In the genomic region with DNA sequence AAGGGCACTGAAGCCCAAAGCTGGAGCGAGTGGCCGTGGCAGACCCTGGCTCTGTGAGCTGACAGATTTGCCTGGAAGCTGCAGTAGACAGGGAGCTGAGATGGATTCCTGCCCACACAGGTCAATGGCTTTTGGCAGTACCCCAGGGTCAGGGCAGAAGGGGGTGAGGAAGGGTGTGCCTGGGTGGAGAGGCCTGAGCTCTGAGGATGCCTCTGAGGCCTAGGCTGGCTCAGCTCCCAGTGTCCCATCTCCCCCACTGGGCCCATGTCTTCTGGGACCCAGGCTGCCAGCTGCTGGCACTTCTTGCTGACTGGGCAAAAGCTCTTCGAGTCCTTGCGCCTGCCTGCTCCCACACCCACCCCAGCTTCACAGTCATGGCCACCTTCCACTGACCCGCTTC, we compare ENCODE assay signal across 17 mouse cellular contexts. TPM values are rescaled to one million over a fixed set of nuclear protein-coding genes. Genes with fewer than 3 reads are reported as not detected.
DNase-seq lines count a peak whose midpoint lies in the region; ATAC-seq and TF ChIP-seq lines count a peak whose summit lies in the region.
"Had no signal": no experiment of that assay in that cellular context is flagged by ENCODE, and none has a peak within 500 bp of the region (broad histone marks: within the 10 kb centered on the region; RNA-seq: fewer than 3 reads in every experiment).

No protein-coding gene starts in this region.

- no peak for ATAC-seq in forebrain, embryonic 12.5 days (ENCODE audit: low FRiP score)
- no peak for ATAC-seq in forebrain, embryonic 16.5 days
- ATAC-seq in intestine, postnatal 0 days, result no peak
- ATAC-seq: inflammation-experienced regulatory T-cells, adult 6 months; liver, embryonic 12.5 days; Patski had no signal

- H3K9ac ChIP-seq in forebrain, embryonic 12.5 days, result peak overlapping the region; percentile 7; the same call in 1 of the 2 replicates
- H3K9ac ChIP-seq in forebrain, embryonic 16.5 days (replicated peaks; ENCODE audit: low read depth, low read length), result no peak overlapping the region
- H3K9ac ChIP-seq in intestine, postnatal 0 days (ENCODE audit: low read depth, low read length), result no peak overlapping the region
- H3K9ac ChIP-seq: liver, embryonic 12.5 days had no signal

- no peak overlapping the region for H3K4me3 ChIP-seq in forebrain, embryonic 12.5 days (replicated peaks)
- no peak overlapping the region for H3K4me3 ChIP-seq in forebrain, embryonic 16.5 days (replicated peaks; ENCODE audit: low read length)
- H3K4me3 ChIP-seq in intestine, postnatal 0 days (ENCODE audit: low read depth, low read length), result no peak overlapping the region
- H3K4me3 ChIP-seq: liver, embryonic 12.5 days; megakaryocyte, embryonic 14.5 days had no signal

- WGBS in forebrain, embryonic 12.5 days, result 95% methylated on average over 5 of the region's 5 CpGs
- WGBS in forebrain, embryonic 16.5 days, result 83% methylated on average over 5 of the region's 5 CpGs
- 86% methylated on average over 5 of the region's 5 CpGs for WGBS in intestine, postnatal 0 days

- TF ChIP-seq CTCF in intestine, postnatal 0 days (IDR thresholded peaks at IDR 0.05; ENCODE audit: low read depth), result no peak

- H3K4me2 ChIP-seq in forebrain, embryonic 12.5 days, result no peak overlapping the region
- no peak overlapping the region for H3K4me2 ChIP-seq in forebrain, embryonic 16.5 days (ENCODE audit: low read length)
- H3K4me2 ChIP-seq in intestine, postnatal 0 days (replicated peaks; ENCODE audit: low read depth), result no peak overlapping the region
- H3K4me2 ChIP-seq: liver, embryonic 12.5 days had no signal

- H3K27me3 ChIP-seq in forebrain, embryonic 12.5 days, result peaks cover 22% of the 10 kb centered on the region
- H3K27me3 ChIP-seq in forebrain, embryonic 16.5 days (replicated peaks; ENCODE audit: control insufficient read depth, insufficient read depth, low read length), result no peaks in the 10 kb centered on the region
- peaks cover 13% of the 10 kb centered on the region for H3K27me3 ChIP-seq in intestine, postnatal 0 days (replicated peaks; ENCODE audit: control insufficient read depth, insufficient read depth, low read length)
- H3K27me3 ChIP-seq: Patski had no signal

- H3K36me3 ChIP-seq in forebrain, embryonic 12.5 days (replicated peaks), result peaks cover 13% of the 10 kb centered on the region
- no peaks in the 10 kb centered on the region for H3K36me3 ChIP-seq in forebrain, embryonic 16.5 days (ENCODE audit: control insufficient read depth, insufficient read depth)
- H3K36me3 ChIP-seq in intestine, postnatal 0 days (ENCODE audit: control insufficient read depth, insufficient read depth), result no peaks in the 10 kb centered on the region
- H3K36me3 ChIP-seq: liver, embryonic 12.5 days had no signal

- peaks cover 30% of the 10 kb centered on the region for H3K4me1 ChIP-seq in forebrain, embryonic 12.5 days
- peaks cover 41% of the 10 kb centered on the region for H3K4me1 ChIP-seq in forebrain, embryonic 16.5 days (replicated peaks; ENCODE audit: control insufficient read depth, insufficient read depth, low read length)
- H3K4me1 ChIP-seq in intestine, postnatal 0 days (replicated peaks; ENCODE audit: control insufficient read depth, insufficient read depth, low read length), result no peaks in the 10 kb centered on the region

- peak; percentile 30 for DNase-seq in ovary, postnatal 36 days (ENCODE audit: low spot score)
- no peak for DNase-seq in ovary, postnatal 10 days (ENCODE audit: low spot score)
- peak; percentile 52 for DNase-seq in cerebellum, adult 8-10 months
- no peak for DNase-seq in embryo, embryonic 9.5 days (ENCODE audit: extremely low spot score)
- DNase-seq in retina, postnatal 1 day, result no peak
- DNase-seq: lung, postnatal 10 days; right cerebral cortex, postnatal 14 days; thymus, postnatal 25 days had no signal

- no peaks in the 10 kb centered on the region for H3K9me3 ChIP-seq in forebrain, embryonic 12.5 days
- H3K9me3 ChIP-seq in forebrain, embryonic 16.5 days (ENCODE audit: control insufficient read depth, low read length), result no peaks in the 10 kb centered on the region
- no peaks in the 10 kb centered on the region for H3K9me3 ChIP-seq in intestine, postnatal 0 days (ENCODE audit: control insufficient read depth)
- H3K9me3 ChIP-seq: liver, embryonic 12.5 days; megakaryocyte, embryonic 14.5 days had no signal

- no peak overlapping the region for H3K27ac ChIP-seq in forebrain, embryonic 12.5 days
- no peak overlapping the region for H3K27ac ChIP-seq in forebrain, embryonic 16.5 days (ENCODE audit: low read length)
- no peak overlapping the region for H3K27ac ChIP-seq in intestine, postnatal 0 days (ENCODE audit: low read depth, low read length)
- H3K27ac ChIP-seq: kidney, postnatal 0 days; liver, embryonic 12.5 days; stomach, postnatal 0 days had no signal

RNA-seq across cellular contexts. Expression of gene Adgrb2, which starts 8.5 kb away (rescaled TPM):
- polyA plus RNA-seq in forebrain, embryonic 12.5 days (2016; fragmentation: Nextera tagmentation; extraction: Ambion mirVana), result 5.6 and 7.3 TPM in 2 replicates
- polyA plus RNA-seq in forebrain, embryonic 16.5 days (2015; fragmentation: Nextera tagmentation; extraction: Ambion mirVana), result 9.6 and 12.2 TPM in 2 replicates
- 0.43 and 0.70 TPM in 2 replicates for polyA plus RNA-seq in intestine, postnatal 0 days (2015; fragmentation: Nextera tagmentation; extraction: Ambion mirVana)

RNA-seq across cellular contexts. Expression of gene Col16a1, which starts 54.4 kb away (rescaled TPM):
- 10.8 and 14.8 TPM in 2 replicates for polyA plus RNA-seq in forebrain, embryonic 12.5 days (2016; fragmentation: Nextera tagmentation; extraction: Ambion mirVana)
- 7.4 and 8.7 TPM in 2 replicates for polyA plus RNA-seq in forebrain, embryonic 16.5 days (2015; fragmentation: Nextera tagmentation; extraction: Ambion mirVana)
- polyA plus RNA-seq in intestine, postnatal 0 days (2015; fragmentation: Nextera tagmentation; extraction: Ambion mirVana), result 23.1 and 25.6 TPM in 2 replicates
- polyA plus RNA-seq: inflammation-experienced regulatory T-cells, adult 6 months had no signal

Comparison
In these comparisons a context has a peak if more than half of its experiments do, and no peak if none do; other contexts are left out.
1. DNase-seq: peak in ovary, postnatal 36 days (single experiment) and cerebellum, adult 8-10 months (single experiment); none in ovary, postnatal 10 days (single experiment), embryo, embryonic 9.5 days (single experiment) and retina, postnatal 1 day (single experiment).